In the genomic region with DNA sequence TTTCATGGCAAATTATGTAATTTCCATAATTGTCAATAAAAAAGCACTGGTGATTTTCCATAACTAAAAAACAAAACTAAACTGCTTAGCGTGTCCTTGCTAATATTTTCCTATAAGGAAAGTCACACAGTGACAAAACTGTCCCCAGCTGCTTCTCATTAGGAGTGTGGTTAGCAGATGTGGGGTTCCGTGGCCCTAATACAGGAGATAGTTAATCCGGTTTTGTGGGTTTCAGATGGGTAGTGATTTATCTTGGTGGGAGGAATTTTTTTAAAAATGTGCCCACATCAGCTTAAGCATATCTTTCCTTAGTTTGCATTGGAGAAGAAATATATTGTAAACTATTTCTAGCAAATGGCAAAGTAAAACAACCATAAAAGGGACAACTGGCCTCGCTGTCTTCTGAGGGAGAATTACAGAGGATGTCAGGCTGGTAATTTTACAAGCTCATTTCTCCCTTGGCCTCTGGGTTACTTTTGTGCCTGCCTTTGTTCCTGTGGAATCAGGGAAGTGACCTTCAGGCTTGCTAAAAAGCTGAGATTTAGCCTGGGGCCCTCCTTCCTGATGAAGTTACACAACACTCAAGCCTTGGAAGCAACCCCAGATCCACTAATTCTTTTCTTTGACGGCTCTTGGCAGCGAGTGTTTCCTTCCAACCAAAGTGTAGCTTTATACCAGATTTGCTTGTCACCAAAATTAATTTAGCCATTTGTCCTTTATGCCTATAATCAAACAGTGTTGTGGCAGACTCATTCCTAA, we compare ENCODE assay signal across 8 mouse cellular contexts. TPM values are rescaled to one million over a fixed set of nuclear protein-coding genes. Genes with fewer than 3 reads are reported as not detected.
DNase-seq lines count a peak whose midpoint lies in the region; ATAC-seq lines count a peak whose summit lies in the region.
"Had no signal": no experiment of that assay in that cellular context is flagged by ENCODE, and none has a peak within 500 bp of the region (broad histone marks: within the 10 kb centered on the region; RNA-seq: fewer than 3 reads in every experiment).

No protein-coding gene starts in this region.

- peak; percentile 61 for ATAC-seq in lung, embryonic 15.5 days (ENCODE audit: borderline replicate concordance, extremely low read depth, low FRiP score, low TSS enrichment)
- no peak for ATAC-seq in hindbrain, embryonic 12.5 days (ENCODE audit: low FRiP score)

- H3K36me3 ChIP-seq in embryonic facial prominence, embryonic 10.5 days (replicated peaks), result peaks cover 6% of the 10 kb centered on the region
- no peaks in the 10 kb centered on the region for H3K36me3 ChIP-seq in lung, embryonic 15.5 days
- H3K36me3 ChIP-seq in hindbrain, embryonic 12.5 days, result no peaks in the 10 kb centered on the region
- H3K36me3 ChIP-seq: embryonic facial prominence, embryonic 12.5 days had no signal

- 41% methylated on average over 6 of the region's 6 CpGs for WGBS in embryonic facial prominence, embryonic 10.5 days
- WGBS in lung, embryonic 15.5 days, result 30% methylated on average over 6 of the region's 6 CpGs
- WGBS in hindbrain, embryonic 12.5 days, result 70% methylated on average over 6 of the region's 6 CpGs

- no peak overlapping the region for H3K9ac ChIP-seq in lung, embryonic 15.5 days
- no peak overlapping the region for H3K9ac ChIP-seq in hindbrain, embryonic 12.5 days
- H3K9ac ChIP-seq: embryonic facial prominence, embryonic 12.5 days had no signal

- H3K27me3 ChIP-seq in embryonic facial prominence, embryonic 10.5 days (replicated peaks; ENCODE audit: low read depth, poor library complexity, severe bottlenecking), result peaks cover 21% of the 10 kb centered on the region
- no peaks in the 10 kb centered on the region for H3K27me3 ChIP-seq in lung, embryonic 15.5 days
- peaks cover 12% of the 10 kb centered on the region for H3K27me3 ChIP-seq in hindbrain, embryonic 12.5 days
- H3K27me3 ChIP-seq: embryonic facial prominence, embryonic 12.5 days had no signal

- no peaks in the 10 kb centered on the region for H3K9me3 ChIP-seq in embryonic facial prominence, embryonic 10.5 days
- H3K9me3 ChIP-seq in lung, embryonic 15.5 days, result no peaks in the 10 kb centered on the region
- H3K9me3 ChIP-seq in hindbrain, embryonic 12.5 days (replicated peaks), result no peaks in the 10 kb centered on the region
- H3K9me3 ChIP-seq: embryonic facial prominence, embryonic 12.5 days had no signal

- no peak overlapping the region for H3K4me2 ChIP-seq in lung, embryonic 15.5 days
- H3K4me2 ChIP-seq in hindbrain, embryonic 12.5 days (replicated peaks), result no peak overlapping the region
- H3K4me2 ChIP-seq: embryonic facial prominence, embryonic 12.5 days had no signal

- peaks cover 29% of the 10 kb centered on the region for H3K4me1 ChIP-seq in embryonic facial prominence, embryonic 10.5 days
- peaks cover 30% of the 10 kb centered on the region for H3K4me1 ChIP-seq in lung, embryonic 15.5 days
- H3K4me1 ChIP-seq in hindbrain, embryonic 12.5 days, result peaks cover 7% of the 10 kb centered on the region; the same call in 1 of the 2 replicates

- peak; percentile 81 for DNase-seq in ZHBTc4 (ENCODE audit: low read depth, low spot score)
- peak; percentile 24 for DNase-seq in embryonic facial prominence, embryonic 10.5 days (ENCODE audit: low spot score)
- peak; percentile 57 for DNase-seq in heart, postnatal 4 days
- DNase-seq in cerebellum, postnatal 10 days, result no peak
- no peak for DNase-seq in right cerebral cortex, postnatal 14 days

- H3K27ac ChIP-seq in embryonic facial prominence, embryonic 10.5 days (replicated peaks), result peak overlapping the region; percentile 55; the same call in 1 of the 2 replicates
- H3K27ac ChIP-seq in lung, embryonic 15.5 days, result peak overlapping the region; percentile 84
- no peak overlapping the region for H3K27ac ChIP-seq in hindbrain, embryonic 12.5 days
- H3K27ac ChIP-seq: embryonic facial prominence, embryonic 12.5 days had no signal

- no peak overlapping the region for H3K4me3 ChIP-seq in embryonic facial prominence, embryonic 10.5 days
- no peak overlapping the region for H3K4me3 ChIP-seq in lung, embryonic 15.5 days
- H3K4me3 ChIP-seq in hindbrain, embryonic 12.5 days, result no peak overlapping the region
- H3K4me3 ChIP-seq: embryonic facial prominence, embryonic 12.5 days had no signal

RNA-seq across cellular contexts. Expression of gene Sntb2, which starts 6.2 kb away (rescaled TPM):
- 11.6 and 12.3 TPM in 2 replicates for polyA plus RNA-seq in embryonic facial prominence, embryonic 10.5 days (2016; fragmentation: Nextera tagmentation; extraction: Ambion mirVana)
- total RNA-seq in heart, postnatal 4 days (2021), result 10 to 100 TPM; 26.5 to 27.5 TPM
- polyA plus RNA-seq in lung, embryonic 15.5 days (2015; fragmentation: Nextera tagmentation; extraction: Ambion mirVana), result 17.2 and 17.8 TPM in 2 replicates
- polyA plus RNA-seq in hindbrain, embryonic 12.5 days (2016; fragmentation: Nextera tagmentation; extraction: Ambion mirVana), result 11.5 and 11.9 TPM in 2 replicates

RNA-seq across cellular contexts. Expression of gene Utp4, which starts 35.9 kb away (rescaled TPM):
- polyA plus RNA-seq in embryonic facial prominence, embryonic 10.5 days (2016; fragmentation: Nextera tagmentation; extraction: Ambion mirVana), result 100 and 103 TPM in 2 replicates
- 10 to 100 TPM; 25.1 to 30.1 TPM for total RNA-seq in heart, postnatal 4 days (2021)
- 66.5 and 68.6 TPM in 2 replicates for polyA plus RNA-seq in lung, embryonic 15.5 days (2015; fragmentation: Nextera tagmentation; extraction: Ambion mirVana)
- 49.0 TPM in 2 replicates for polyA plus RNA-seq in hindbrain, embryonic 12.5 days (2016; fragmentation: Nextera tagmentation; extraction: Ambion mirVana)

RNA-seq across cellular contexts. Expression of gene Has3, which starts 59.3 kb away (rescaled TPM):
- polyA plus RNA-seq in embryonic facial prominence, embryonic 10.5 days (2016; fragmentation: Nextera tagmentation; extraction: Ambion mirVana), result 0.05 and 0.17 TPM in 2 replicates
- 1 to 10 TPM; 1.3 to 2.4 TPM for total RNA-seq in heart, postnatal 4 days (2021)
- 0.15 and 0.23 TPM in 2 replicates for polyA plus RNA-seq in lung, embryonic 15.5 days (2015; fragmentation: Nextera tagmentation; extraction: Ambion mirVana)
- polyA plus RNA-seq in hindbrain, embryonic 12.5 days (2016; fragmentation: Nextera tagmentation; extraction: Ambion mirVana), result 0.22 and 0.27 TPM in 2 replicates

Comparison
In these comparisons a context has a peak if more than half of its experiments do, and no peak if none do; other contexts are left out.
1. DNase-seq: peak in ZHBTc4 (single experiment), embryonic facial prominence, embryonic 10.5 days (single experiment) and heart, postnatal 4 days (single experiment); none in cerebellum, postnatal 10 days (0 of 2) and right cerebral cortex, postnatal 14 days (single experiment).